Mouse (Mus musculus) embryonic facial prominence, embryonic 12.5 days (tissue): Measurements from ENCODE around the gene Izumo2. TPM values are rescaled to one million over a fixed set of nuclear protein-coding genes. Genes with fewer than 3 reads are reported as not detected.
A peak's percentile ranks its signal among the peaks of the same experiment; 100 is the strongest.

ENCODE experiments used
- ATAC-seq: fragments of 200-750 bp; cut with Nextera tagmentation; 2 replicates; pipeline ENCODE4 v1.8.0; 2017; ENCODE audit not compliant: insufficient number of reproducible peaks, insufficient read depth, low FRiP score, low TSS enrichment
- H3K27ac ChIP-seq: fragments of 300-500 bp; sonication (generic); 2 replicates; pipeline ENCODE4 v1.5.1; 2016; ENCODE audit warnings: mild to moderate bottlenecking
- H3K27me3 ChIP-seq: fragments of 300-500 bp; sonication (generic); 2 replicates; pipeline ENCODE4 v1.6.1; 2016; ENCODE audit warnings: mild to moderate bottlenecking, moderate library complexity
- H3K36me3 ChIP-seq: fragments of 300-500 bp; sonication (generic); 2 replicates; pipeline ENCODE4 v1.6.1; 2016; ENCODE audit warnings: mild to moderate bottlenecking
- H3K4me1 ChIP-seq: fragments of 300-500 bp; sonication (generic); 2 replicates; pipeline ENCODE4 v1.6.1; 2016
- H3K4me2 ChIP-seq: fragments of 300-500 bp; sonication (generic); replicated peaks from 2 replicates; pipeline ENCODE4 v1.6.1; 2016; ENCODE audit warnings: mild to moderate bottlenecking, moderate library complexity
- H3K4me3 ChIP-seq: fragments of 300-500 bp; sonication (generic); 2 replicates; pipeline ENCODE4 v1.5.1; 2016; ENCODE audit warnings: mild to moderate bottlenecking
- H3K9ac ChIP-seq: fragments of 300-500 bp; sonication (generic); 2 replicates; pipeline ENCODE4 v1.6.1; 2016; ENCODE audit warnings: mild to moderate bottlenecking, moderate library complexity
- H3K9me3 ChIP-seq: fragments of 300-500 bp; sonication (generic); 2 replicates; pipeline ENCODE4 v1.6.1; 2016; ENCODE audit warnings: mild to moderate bottlenecking, moderate library complexity
- WGBS: fragments of 180-500 bp; shearing (Covaris S2); methylation state at CpG from one replicate; pipeline ENCODE4 v1.1.7; 2016; 5-methylcytosine and 5-hydroxymethylcytosine counted together
- polyA plus RNA-seq: library from polyadenylated mRNA; unstranded; fragments of >200 nt; fragmentation: Nextera tagmentation; extraction: Ambion mirVana; gene quantifications from 2 replicates; pipeline ENCODE4 v1.2.1, GENCODE M21; 2016

The Izumo2 gene
- polyA plus RNA-seq: not detected in 2 replicates

DNA sequence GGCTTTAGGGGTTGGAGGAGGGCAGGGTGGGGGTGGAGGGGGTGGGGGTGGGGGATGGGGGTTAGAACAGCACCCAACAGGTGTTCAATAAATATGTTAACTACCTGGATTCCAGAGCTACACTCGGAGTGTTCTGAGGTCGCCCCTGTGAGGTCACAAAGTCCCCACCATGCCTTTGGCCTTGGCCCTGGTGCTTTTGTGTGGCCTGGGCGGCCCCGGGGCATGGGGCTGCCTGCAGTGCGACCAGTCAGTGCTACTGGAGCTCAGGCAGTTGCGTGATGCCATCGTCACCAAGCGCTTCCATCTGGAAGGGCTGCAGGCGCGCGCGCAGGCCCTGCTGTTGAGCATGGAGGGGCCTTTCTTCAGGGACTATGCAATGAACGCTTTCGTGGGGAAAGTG, at the start of gene Izumo2:
Gene Izumo2, plus strand, starts transcription at position 169 of the 400 bp plus-strand sequence.
- no peak for ATAC-seq
- no peak within 1 kb of the TSS for H3K9ac ChIP-seq
- no peaks in the 10 kb centered on the region for H3K9me3 ChIP-seq
- no peaks in the 10 kb centered on the region for H3K4me1 ChIP-seq
- no peaks in the 10 kb centered on the region for H3K36me3 ChIP-seq
- no peak within 1 kb of the TSS for H3K4me3 ChIP-seq
- 71% methylated on average over 14 of the region's 14 CpGs for WGBS
- no peaks in the 10 kb centered on the region for H3K27me3 ChIP-seq
- no peak within 1 kb of the TSS for H3K4me2 ChIP-seq
- no peak within 1 kb of the TSS for H3K27ac ChIP-seq

DNA sequence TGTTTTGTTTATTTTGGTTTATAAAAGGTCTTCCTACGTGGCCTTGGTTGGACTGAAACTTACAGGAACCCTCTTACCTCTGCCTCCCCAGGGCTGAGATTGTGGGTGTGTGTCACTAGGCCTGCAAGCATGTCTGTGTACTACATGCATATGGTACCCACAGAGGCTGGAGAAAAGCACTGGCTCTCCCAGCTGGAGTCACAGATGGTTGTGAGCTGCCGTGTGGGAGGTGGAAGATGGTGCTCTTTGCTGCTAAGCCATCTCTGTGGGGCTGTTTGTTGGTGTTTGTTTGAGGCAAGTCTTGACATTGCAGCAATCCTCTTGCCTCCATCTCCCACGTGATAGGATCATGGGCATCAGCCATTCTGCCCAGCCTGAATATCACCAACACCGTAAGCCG, 47.3 kb upstream of the Izumo2 start:
- Histone ChIP-seq H3K9me3 (no peaks in the 10 kb centered on the region), H3K4me3 (no peak overlapping the region), H3K9ac (no peak overlapping the region), H3K27ac (peak overlapping the region; percentile 48; the same call in 1 of the 2 replicates), H3K4me1 (no peaks in the 10 kb centered on the region), H3K4me2 (no peak overlapping the region), H3K27me3 (no peaks in the 10 kb centered on the region), H3K36me3 (no peaks in the 10 kb centered on the region)
- 74% methylated on average over 5 of the region's 5 CpGs for WGBS
- no peak for ATAC-seq

DNA sequence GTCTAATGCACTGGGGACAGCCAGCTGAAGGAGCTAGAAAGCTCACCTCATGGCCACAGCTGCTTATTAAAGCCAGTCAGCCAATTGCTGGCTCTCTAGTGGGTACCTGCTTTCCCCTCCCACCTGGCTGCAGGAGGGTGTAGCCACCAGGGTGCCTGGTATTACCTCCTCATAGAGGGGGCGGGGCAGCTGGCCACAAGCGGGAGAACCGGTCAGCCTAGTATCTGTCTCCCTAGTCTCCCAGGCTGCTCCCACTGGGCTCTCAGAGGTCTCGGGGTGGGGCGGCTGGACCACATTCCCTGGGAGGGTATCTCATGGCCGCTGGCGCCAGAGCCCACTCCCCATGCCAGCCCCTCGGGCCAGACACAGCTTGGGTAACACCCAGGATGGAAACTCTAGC, 46.4 kb upstream of the Izumo2 start:
- Histone ChIP-seq H3K27ac (peak overlapping the region; percentile 85), H3K4me3 (no peak overlapping the region)

DNA sequence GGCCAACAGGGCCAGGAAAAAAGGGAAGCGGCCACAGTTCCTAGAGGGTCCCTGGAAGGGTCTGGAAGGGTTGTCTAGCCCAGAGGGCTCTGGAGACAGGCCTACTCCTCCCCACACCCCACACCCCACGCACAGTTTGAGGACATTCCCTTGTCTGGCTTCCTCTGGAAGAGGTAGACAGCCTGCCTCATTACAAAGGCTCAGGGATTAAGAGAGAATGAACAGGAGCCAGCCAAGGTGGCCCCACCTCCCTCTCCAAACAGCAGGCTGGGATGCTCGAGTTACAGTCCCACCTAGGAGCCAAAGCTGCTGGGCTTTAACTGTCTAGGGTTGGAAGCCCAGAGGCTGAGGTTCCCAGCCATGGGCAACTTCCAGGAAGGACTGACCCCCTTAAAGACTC, 46.0 kb upstream of the Izumo2 start:
- Histone ChIP-seq H3K27ac (peak overlapping the region; percentile 85), H3K4me2 (no peak overlapping the region), H3K4me3 (no peak overlapping the region), H3K27me3 (no peaks in the 10 kb centered on the region), H3K4me1 (no peaks in the 10 kb centered on the region), H3K36me3 (no peaks in the 10 kb centered on the region), H3K9ac (no peak overlapping the region), H3K9me3 (peaks cover 3% of the 10 kb centered on the region; the same call in 1 of the 2 replicates)
- 6% methylated on average over 3 of the region's 3 CpGs for WGBS
- ATAC-seq: 0 out of 2 replicates have a peak, but pooled peaks have one; percentile 16

More for the DNA sequence above, 46.4 kb upstream of the Izumo2 start:
- Histone ChIP-seq H3K9me3 (peaks cover 3% of the 10 kb centered on the region; the same call in 1 of the 2 replicates), H3K36me3 (no peaks in the 10 kb centered on the region), H3K9ac (no peak overlapping the region), H3K27me3 (no peaks in the 10 kb centered on the region), H3K4me2 (no peak overlapping the region), H3K4me1 (no peaks in the 10 kb centered on the region)
- ATAC-seq: peak; percentile 75; the same call in 1 of the 2 replicates
- 10% methylated on average over 8 of the region's 8 CpGs for WGBS

DNA sequence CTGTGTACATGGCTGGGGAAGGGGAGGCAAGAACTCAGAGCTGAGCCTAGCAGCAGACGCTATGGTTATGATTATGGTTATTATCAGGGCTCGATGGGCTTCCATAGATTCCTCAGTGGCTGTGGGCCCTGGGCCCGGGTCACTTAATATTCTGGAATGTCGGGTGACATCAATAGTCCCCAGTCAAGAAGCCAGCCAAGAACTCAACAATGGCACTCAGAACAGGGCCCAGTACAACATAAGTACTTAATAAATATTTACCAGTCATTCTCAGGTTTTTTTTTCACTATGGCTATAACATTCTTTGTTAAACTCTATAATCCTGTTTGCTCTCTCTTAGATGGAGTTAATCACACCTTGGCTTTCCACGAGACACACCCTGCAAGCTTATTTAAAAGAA, 45.0 kb upstream of the Izumo2 start:
- Histone ChIP-seq H3K27me3 (0 out of 2 replicates have a peak, but pooled peaks cover under 1% of the 10 kb centered on the region), H3K9ac (no peak overlapping the region), H3K4me3 (no peak overlapping the region), H3K9me3 (peaks cover 3% of the 10 kb centered on the region; the same call in 1 of the 2 replicates), H3K36me3 (no peaks in the 10 kb centered on the region), H3K27ac (0 out of 2 replicates have a peak overlapping the region, but pooled peaks have one; percentile 85), H3K4me1 (no peaks in the 10 kb centered on the region), H3K4me2 (no peak overlapping the region)
- ATAC-seq: no peak
- WGBS: 80% methylated on average over 5 of the region's 5 CpGs

DNA sequence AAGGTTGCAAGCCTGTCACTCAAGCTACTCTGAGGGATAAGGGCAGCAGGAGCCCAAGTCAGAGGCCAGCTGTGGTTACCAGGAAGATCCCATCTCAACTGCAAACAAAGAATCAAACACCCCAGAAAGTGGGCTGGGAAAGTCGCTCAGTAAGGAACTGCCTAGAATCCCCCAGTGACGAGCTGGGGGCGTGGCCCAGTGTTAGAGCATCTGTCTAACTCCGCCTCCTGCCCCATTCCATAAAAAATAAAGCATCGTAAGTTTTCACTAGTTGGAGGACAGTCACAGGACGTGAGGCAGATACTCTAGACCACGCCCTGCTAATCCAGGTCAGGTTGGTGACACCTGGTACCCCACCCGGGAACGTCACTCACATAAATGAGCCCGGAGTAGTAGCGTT, 43.8 kb upstream of the Izumo2 start:
- H3K27ac ChIP-seq: no peak overlapping the region
- no peak overlapping the region for H3K4me2 ChIP-seq
- no peaks in the 10 kb centered on the region for H3K4me1 ChIP-seq
- peaks cover 8% of the 10 kb centered on the region; the same call in 1 of the 2 replicates for H3K27me3 ChIP-seq
- H3K36me3 ChIP-seq: no peaks in the 10 kb centered on the region
- no peak overlapping the region for H3K9ac ChIP-seq
- WGBS: 38% methylated on average over 11 of the region's 11 CpGs
- H3K9me3 ChIP-seq: peaks cover 3% of the 10 kb centered on the region; the same call in 1 of the 2 replicates
- no peak for ATAC-seq
- H3K4me3 ChIP-seq: no peak overlapping the region

DNA sequence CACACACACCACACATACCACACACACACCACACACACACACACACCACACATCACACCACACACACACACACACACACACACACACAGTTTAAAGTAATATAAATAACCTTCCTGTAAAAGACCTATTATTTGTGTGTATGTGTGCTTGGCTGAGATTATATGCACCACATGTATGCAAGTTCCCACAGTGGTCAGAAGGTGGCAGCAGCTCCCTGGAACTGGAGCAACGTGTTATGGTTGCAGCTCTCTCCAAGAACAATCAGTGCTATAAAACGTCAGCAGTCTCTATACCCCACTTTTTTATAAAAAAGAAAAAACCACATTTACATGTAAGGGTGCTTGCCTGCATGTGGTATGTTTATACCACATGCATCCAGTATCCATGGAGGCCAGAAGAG, 42.1 kb upstream of the Izumo2 start:
- Histone ChIP-seq H3K27me3 (peaks cover 21% of the 10 kb centered on the region), H3K4me1 (peaks cover 9% of the 10 kb centered on the region; the same call in 1 of the 2 replicates), H3K9me3 (peaks cover 3% of the 10 kb centered on the region; the same call in 1 of the 2 replicates), H3K27ac (no peak overlapping the region), H3K36me3 (no peaks in the 10 kb centered on the region), H3K4me3 (no peak overlapping the region), H3K9ac (no peak overlapping the region), H3K4me2 (no peak overlapping the region)
- WGBS: 79% methylated on average over 2 of the region's 2 CpGs
- ATAC-seq: no peak

DNA sequence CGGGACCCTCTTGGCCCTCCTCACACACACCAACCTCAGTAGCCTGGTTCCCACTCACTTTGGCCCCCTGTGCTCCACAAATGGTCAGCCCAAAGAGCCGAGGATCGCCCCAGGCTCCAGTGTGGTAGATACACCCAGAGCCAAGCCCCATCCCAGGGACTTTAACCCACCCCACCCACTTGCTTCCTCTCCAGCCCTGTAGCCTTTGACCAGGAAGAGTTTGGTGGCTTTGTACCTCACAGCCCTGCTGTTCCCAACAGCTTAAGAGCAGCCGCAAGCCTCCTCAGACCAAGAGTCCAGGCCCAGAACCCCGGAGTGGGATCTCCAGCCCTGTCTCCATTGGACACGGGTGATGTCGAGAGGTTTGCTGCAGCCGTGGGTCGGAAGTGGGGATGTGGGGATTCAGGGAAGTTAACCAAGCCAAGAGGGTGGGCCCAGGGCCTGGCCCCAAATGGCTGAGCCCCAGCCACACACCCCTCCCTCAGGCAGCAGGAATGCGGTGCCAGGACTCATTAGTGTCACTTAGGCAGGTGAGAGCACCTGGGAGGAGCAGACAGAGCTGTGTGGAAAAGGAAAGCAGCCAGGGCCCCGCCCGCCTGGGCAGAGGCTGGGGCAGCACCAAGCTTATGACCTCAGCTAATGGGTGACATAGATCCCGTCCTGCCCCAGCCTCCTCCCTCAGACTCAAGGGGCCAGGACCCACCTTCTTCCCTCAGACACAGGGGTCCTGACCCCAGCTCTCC, 40.4 kb upstream of the Izumo2 start:
- Histone ChIP-seq H3K4me2 (no peak overlapping the region), H3K9me3 (peaks cover 3% of the 10 kb centered on the region; the same call in 1 of the 2 replicates), H3K27ac (0 out of 2 replicates have a peak overlapping the region, but pooled peaks have one; percentile 41), H3K9ac (no peak overlapping the region), H3K27me3 (peaks cover 24% of the 10 kb centered on the region), H3K4me1 (peaks cover 13% of the 10 kb centered on the region; the same call in 1 of the 2 replicates), H3K36me3 (no peaks in the 10 kb centered on the region), H3K4me3 (no peak overlapping the region)
- ATAC-seq: no peak
- 64% methylated on average over 13 of the region's 13 CpGs for WGBS

DNA sequence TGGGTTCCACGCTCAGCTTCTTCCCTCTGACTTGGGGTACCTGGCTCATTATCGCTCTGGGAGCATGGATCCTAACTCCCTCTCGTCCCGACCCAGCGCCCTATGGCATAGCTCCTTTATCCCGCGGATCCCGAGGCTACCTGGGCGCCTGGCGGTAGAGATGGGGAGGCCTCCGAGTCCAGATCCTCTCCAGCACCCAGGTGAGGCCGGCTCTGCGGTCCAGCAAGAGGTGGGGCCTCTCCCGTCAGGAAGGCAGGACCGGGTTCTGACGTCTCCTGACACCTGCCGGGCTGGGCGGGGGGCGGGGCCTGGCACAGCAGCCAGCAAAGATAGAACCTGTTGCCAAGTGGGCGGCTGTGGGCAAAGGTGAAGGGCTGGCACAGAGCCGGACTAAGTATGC, 39.4 kb upstream of the Izumo2 start:
- no peak overlapping the region for H3K27ac ChIP-seq
- no peak for ATAC-seq
- H3K4me2 ChIP-seq: 0 out of 2 replicates have a peak overlapping the region, but pooled peaks have one; percentile 7
- H3K9ac ChIP-seq: no peak overlapping the region
- H3K4me3 ChIP-seq: no peak overlapping the region
- no peaks in the 10 kb centered on the region for H3K36me3 ChIP-seq
- WGBS: 12% methylated on average over 21 of the region's 21 CpGs
- peaks cover 13% of the 10 kb centered on the region; the same call in 1 of the 2 replicates for H3K4me1 ChIP-seq
- H3K27me3 ChIP-seq: peaks cover 24% of the 10 kb centered on the region
- H3K9me3 ChIP-seq: peaks cover 3% of the 10 kb centered on the region; the same call in 1 of the 2 replicates

DNA sequence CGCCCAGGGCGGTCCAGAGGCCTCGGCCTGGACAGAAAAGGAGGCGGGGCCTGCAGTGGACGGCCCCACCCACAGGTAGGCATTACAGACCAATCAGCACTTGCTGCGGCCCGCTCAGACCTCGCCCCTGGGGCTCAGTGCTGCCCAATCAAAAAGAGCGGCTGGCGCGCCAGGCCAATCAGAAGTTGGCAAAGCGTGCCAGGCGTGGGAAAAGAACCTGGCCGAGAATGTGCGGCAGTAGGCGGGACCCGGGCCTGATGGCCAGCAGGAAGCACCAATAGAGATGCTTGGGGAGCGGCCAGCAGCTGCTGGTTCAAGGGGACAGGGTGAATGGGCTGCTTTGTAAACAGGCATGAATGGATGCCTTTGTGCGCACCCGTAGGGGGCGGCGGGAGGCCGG, 37.7 kb upstream of the Izumo2 start, which contains the start of gene Myh14:
Gene Myh14, minus strand, starts transcription at position 41 of the 400 bp plus-strand sequence.
- H3K27ac ChIP-seq: no peak within 1 kb of the TSS
- H3K27me3 ChIP-seq: peaks cover 24% of the 10 kb centered on the region
- peak within 1 kb of the TSS; percentile 16; the same call in 1 of the 2 replicates for H3K4me3 ChIP-seq
- peak; percentile 82 for ATAC-seq
- peak within 1 kb of the TSS; percentile 46 for H3K4me2 ChIP-seq
- H3K4me1 ChIP-seq: peaks cover 13% of the 10 kb centered on the region; the same call in 1 of the 2 replicates
- H3K9me3 ChIP-seq: peaks cover 3% of the 10 kb centered on the region; the same call in 1 of the 2 replicates
- under 1% methylated on average over 22 of the region's 23 CpGs for WGBS
- H3K9ac ChIP-seq: no peak within 1 kb of the TSS
- H3K36me3 ChIP-seq: no peaks in the 10 kb centered on the region

DNA sequence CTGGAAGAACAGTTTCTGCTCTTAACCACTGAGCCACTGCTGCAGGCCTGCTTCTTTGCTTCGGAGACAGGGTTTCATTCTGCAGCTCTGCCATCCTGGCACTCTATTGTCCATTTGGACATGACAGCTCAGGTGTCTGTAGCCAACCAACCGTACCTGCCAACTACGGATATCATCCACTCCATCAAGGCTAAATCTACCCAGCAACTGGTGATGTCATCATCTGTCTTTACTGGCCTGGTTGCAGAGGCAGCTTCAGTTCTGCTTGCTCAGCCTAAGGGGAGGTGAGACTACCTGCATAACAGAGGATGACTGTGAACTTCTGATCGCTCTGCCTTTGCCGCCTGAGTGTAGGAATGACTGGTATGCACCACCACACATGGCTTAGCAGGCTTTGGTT, 36.3 kb upstream of the Izumo2 start:
- no peak overlapping the region for H3K4me2 ChIP-seq
- H3K4me1 ChIP-seq: peaks cover 13% of the 10 kb centered on the region; the same call in 1 of the 2 replicates
- no peak for ATAC-seq
- H3K36me3 ChIP-seq: no peaks in the 10 kb centered on the region
- WGBS: 67% methylated on average over 5 of the region's 5 CpGs
- H3K4me3 ChIP-seq: no peak overlapping the region
- H3K9me3 ChIP-seq: no peaks in the 10 kb centered on the region
- H3K9ac ChIP-seq: no peak overlapping the region
- H3K27me3 ChIP-seq: peaks cover 24% of the 10 kb centered on the region
- no peak overlapping the region for H3K27ac ChIP-seq

DNA sequence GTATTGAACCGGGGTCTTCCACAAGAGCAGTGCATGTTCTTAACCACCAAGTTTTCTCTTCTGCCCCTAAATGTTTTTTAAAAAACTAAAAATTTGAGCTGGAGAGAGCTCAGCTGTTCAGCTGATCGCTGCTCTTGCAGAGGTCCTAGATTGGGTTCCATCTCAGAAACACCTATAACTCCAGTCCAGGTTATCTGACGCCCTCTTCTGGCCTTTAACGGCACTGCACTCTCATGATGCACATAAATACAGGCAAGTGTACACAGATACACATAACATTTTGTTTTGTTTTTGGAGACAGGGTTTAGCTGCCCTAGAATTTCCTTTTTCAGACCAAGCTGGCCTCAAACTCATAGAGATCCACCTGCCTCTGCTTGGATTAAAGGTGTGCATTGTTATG, 34.0 kb upstream of the Izumo2 start:
- Histone ChIP-seq H3K4me2 (no peak overlapping the region), H3K9ac (no peak overlapping the region), H3K27me3 (peaks cover 17% of the 10 kb centered on the region), H3K27ac (no peak overlapping the region), H3K9me3 (no peaks in the 10 kb centered on the region), H3K36me3 (no peaks in the 10 kb centered on the region), H3K4me1 (peaks cover 13% of the 10 kb centered on the region; the same call in 1 of the 2 replicates), H3K4me3 (no peak overlapping the region)
- no peak for ATAC-seq
- 73% methylated on average over 4 of the region's 4 CpGs for WGBS
